Mouse (Mus musculus) brain, embryonic 14.5 days (tissue): ENCODE data around the gene Gm28044.

Experiments
- CTCF ChIP-seq: fragments of 200-500 bp; IDR thresholded peaks from 2 replicates; pipeline ENCODE4 v1.5.1; 2012; ENCODE audit warnings: inconsistent platforms, mild to moderate bottlenecking, moderate library complexity, borderline replicate concordance; ENCODE audit not compliant: insufficient read depth, insufficient read length; ENCODE audit errors: extremely low read depth
- POLR2A ChIP-seq: fragments of 200-500 bp; IDR thresholded peaks from 2 replicates; pipeline ENCODE4 v1.6.1; 2012; ENCODE audit warnings: mild to moderate bottlenecking, inconsistent platforms, borderline replicate concordance; ENCODE audit not compliant: poor library complexity, insufficient read depth, insufficient read length, severe bottlenecking; ENCODE audit errors: extremely low read depth

DNA sequence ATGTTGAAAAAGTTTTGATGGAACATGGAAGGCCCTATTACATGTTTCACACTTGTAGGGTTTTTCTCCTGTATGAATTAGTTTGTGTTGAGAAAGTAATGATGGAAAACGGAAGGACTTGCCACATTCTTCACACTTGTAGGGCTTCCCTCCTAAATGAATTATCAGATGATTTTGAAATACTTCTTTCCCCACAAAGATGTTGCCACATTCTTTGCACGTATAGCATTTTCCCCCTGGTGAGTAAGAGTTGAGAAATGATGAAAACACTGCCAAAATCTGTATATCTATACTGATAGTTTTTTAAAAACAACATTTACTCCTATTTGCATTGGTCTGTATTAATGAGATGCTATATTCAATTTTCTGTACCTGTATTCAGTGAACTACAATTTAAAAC, 16.9 kb downstream of the Gm28044 start:
- no peak for TF ChIP-seq CTCF
- no peak for TF ChIP-seq POLR2A
